Mouse (Mus musculus) stomach, embryonic 16.5 days (tissue): ENCODE results near the gene Polr2j. TPM values are rescaled to one million over a fixed set of nuclear protein-coding genes. Genes with fewer than 3 reads are reported as not detected.
A peak's percentile ranks its signal among the peaks of the same experiment; 100 is the strongest.
"Not testable (repeated sequence)": the region's sequence is repeated elsewhere in the genome, so short reads cannot be mapped to it uniquely, and the experiment has no call there.

Experiments
- ATAC-seq: fragments of 200-750 bp; cut with Nextera tagmentation; 2 replicates; pipeline ENCODE4 v1.8.0; 2017; ENCODE audit warnings: moderate number of reproducible peaks, moderate TSS enrichment; ENCODE audit not compliant: insufficient read depth, low FRiP score
- H3K27ac ChIP-seq: fragments of 300-500 bp; sonication (generic); 2 replicates; pipeline ENCODE4 v1.5.1; 2014; ENCODE audit warnings: low read length
- H3K27me3 ChIP-seq: fragments of 300-500 bp; sonication (generic); 2 replicates; pipeline ENCODE4 v1.6.1; 2014; ENCODE audit warnings: low read length, control low read depth, mixed read lengths; ENCODE audit not compliant: control insufficient read depth, insufficient read depth
- H3K36me3 ChIP-seq: fragments of 300-500 bp; sonication (generic); 2 replicates; pipeline ENCODE4 v1.6.1; 2014; ENCODE audit warnings: low read length; ENCODE audit not compliant: control insufficient read depth, insufficient read depth
- H3K4me1 ChIP-seq: fragments of 300-500 bp; sonication (generic); 2 replicates; pipeline ENCODE4 v1.6.1; 2014; ENCODE audit warnings: low read length, control low read depth, mixed read lengths; ENCODE audit not compliant: control insufficient read depth, insufficient read depth
- H3K4me2 ChIP-seq: fragments of 300-500 bp; sonication (generic); 2 replicates; pipeline ENCODE4 v1.6.1; 2014; ENCODE audit warnings: low read depth, low read length, mixed read lengths
- H3K4me3 ChIP-seq: fragments of 300-500 bp; sonication (generic); replicated peaks from 2 replicates; pipeline ENCODE4 v1.5.1; 2014; ENCODE audit warnings: mild to moderate bottlenecking, low read length
- H3K9ac ChIP-seq: fragments of 300-500 bp; sonication (generic); 2 replicates; pipeline ENCODE4 v1.6.1; 2014; ENCODE audit warnings: low read length
- H3K9me3 ChIP-seq: fragments of 300-500 bp; sonication (generic); replicated peaks from 2 replicates; pipeline ENCODE4 v1.6.1; 2016; ENCODE audit warnings: low read length, control low read depth; ENCODE audit not compliant: control insufficient read depth
- WGBS: fragments of 180-500 bp; shearing (Covaris S2); extraction: QIAGEN DNeasy Blood & Tissue Kit; methylation state at CpG from one replicate; pipeline ENCODE4 v1.1.7; 2014; 5-methylcytosine and 5-hydroxymethylcytosine counted together
- polyA plus RNA-seq: library from polyadenylated mRNA; unstranded; fragments of >200 nt; fragmentation: Nextera tagmentation; extraction: Ambion mirVana; gene quantifications from 2 replicates; pipeline ENCODE4 v1.2.1, GENCODE M21; 2015

The Polr2j gene
- polyA plus RNA-seq, 1 experiment from 2014 or later: 198 TPM

- Histone ChIP-seq H3K4me3 (no peak overlapping the region), H3K9me3 (no peaks in the 10 kb centered on the region), H3K4me1 (peaks cover 4% of the 10 kb centered on the region; the same call in 1 of the 2 replicates), H3K4me2 (no peak overlapping the region), H3K36me3 (no peaks in the 10 kb centered on the region), H3K27me3 (no peaks in the 10 kb centered on the region), H3K27ac (no peak overlapping the region), H3K9ac (no peak overlapping the region)
- WGBS: 85% methylated on average over 10 of the region's 10 CpGs
- no peak for ATAC-seq
These were observed 17.9 kb upstream of the Polr2j start for GRCm38 (mm10) chr5:136098536-136098935.

GRCm38 (mm10) chr5:136102099-136102820, 14.2 kb upstream of the Polr2j start:
- WGBS: 8% methylated on average over 41 of the region's 41 CpGs
- H3K36me3 ChIP-seq: no peaks in the 10 kb centered on the region
- H3K9me3 ChIP-seq: peaks cover 4% of the 10 kb centered on the region
- peak overlapping the region; percentile 58 for H3K4me2 ChIP-seq
- peak overlapping the region; percentile 56 for H3K9ac ChIP-seq
- H3K27ac ChIP-seq: no peak overlapping the region
- H3K4me1 ChIP-seq: peaks cover 4% of the 10 kb centered on the region; the same call in 1 of the 2 replicates
- peak overlapping the region; percentile 36 for H3K4me3 ChIP-seq
- no peaks in the 10 kb centered on the region for H3K27me3 ChIP-seq
- ATAC-seq: peak; percentile 85; the same call in 1 of the 2 replicates

GRCm38 (mm10) chr5:136104511-136104910, 11.9 kb upstream of the Polr2j start:
- 86% methylated on average over 5 of the region's 5 CpGs for WGBS
- H3K9me3 ChIP-seq: peaks cover 4% of the 10 kb centered on the region
- no peaks in the 10 kb centered on the region for H3K27me3 ChIP-seq
- no peak overlapping the region for H3K27ac ChIP-seq
- no peaks in the 10 kb centered on the region for H3K36me3 ChIP-seq
- peaks cover 4% of the 10 kb centered on the region; the same call in 1 of the 2 replicates for H3K4me1 ChIP-seq
- H3K9ac ChIP-seq: no peak overlapping the region
- no peak overlapping the region for H3K4me3 ChIP-seq
- no peak for ATAC-seq
- H3K4me2 ChIP-seq: no peak overlapping the region

GRCm38 (mm10) chr5:136108486-136108885, 7.9 kb upstream of the Polr2j start:
- no peak overlapping the region for H3K27ac ChIP-seq
- 51% methylated on average over 2 of the region's 2 CpGs for WGBS
- H3K36me3 ChIP-seq: no peaks in the 10 kb centered on the region
- H3K4me3 ChIP-seq: no peak overlapping the region
- no peaks in the 10 kb centered on the region for H3K4me1 ChIP-seq
- ATAC-seq: no peak
- no peak overlapping the region for H3K4me2 ChIP-seq
- no peaks in the 10 kb centered on the region for H3K27me3 ChIP-seq
- H3K9me3 ChIP-seq: peaks cover 4% of the 10 kb centered on the region
- no peak overlapping the region for H3K9ac ChIP-seq

GRCm38 (mm10) chr5:136109042-136109441, 7.4 kb upstream of the Polr2j start:
- no peaks in the 10 kb centered on the region for H3K4me1 ChIP-seq
- H3K27ac ChIP-seq: no peak overlapping the region
- H3K4me3 ChIP-seq: no peak overlapping the region
- H3K4me2 ChIP-seq: no peak overlapping the region
- ATAC-seq: no peak
- H3K36me3 ChIP-seq: no peaks in the 10 kb centered on the region
- 75% methylated on average over 3 of the region's 3 CpGs for WGBS
- no peak overlapping the region for H3K9ac ChIP-seq
- H3K27me3 ChIP-seq: no peaks in the 10 kb centered on the region
- H3K9me3 ChIP-seq: peaks cover 4% of the 10 kb centered on the region

GRCm38 (mm10) chr5:136113546-136113945, 2.9 kb upstream of the Polr2j start:
- not testable (repeated sequence) for H3K4me2 ChIP-seq, ATAC-seq, H3K27me3 ChIP-seq, H3K36me3 ChIP-seq, H3K27ac ChIP-seq, H3K9ac ChIP-seq, H3K4me3 ChIP-seq, H3K9me3 ChIP-seq
- WGBS: 47% methylated on average over 4 of the region's 4 CpGs
- peaks cover 11% of the 10 kb centered on the region for H3K4me1 ChIP-seq

- peaks cover 11% of the 10 kb centered on the region for H3K4me1 ChIP-seq
- H3K4me3 ChIP-seq: peak overlapping the region; percentile 81
- peak overlapping the region; percentile 54 for H3K27ac ChIP-seq
- H3K4me2 ChIP-seq: peak overlapping the region; percentile 81
- WGBS: 1% methylated on average over 22 of the region's 22 CpGs
- no peaks in the 10 kb centered on the region for H3K27me3 ChIP-seq
- peak overlapping the region; percentile 93 for H3K9ac ChIP-seq
- peaks cover 11% of the 10 kb centered on the region; the same call in 1 of the 2 replicates for H3K36me3 ChIP-seq
- peak; percentile 44; the same call in 1 of the 2 replicates for ATAC-seq
- H3K9me3 ChIP-seq: no peaks in the 10 kb centered on the region
These were observed 317 bp downstream of the Polr2j start for GRCm38 (mm10) chr5:136116784-136117112.

GRCm38 (mm10) chr5:136122165-136122564, 5.7 kb downstream of the Polr2j start:
- H3K4me2 ChIP-seq: no peak overlapping the region
- WGBS: 75% methylated on average over 10 of the region's 10 CpGs
- H3K9ac ChIP-seq: no peak overlapping the region
- H3K27ac ChIP-seq: peak overlapping the region; percentile 40; the same call in 1 of the 2 replicates
- H3K36me3 ChIP-seq: peaks cover 21% of the 10 kb centered on the region
- no peaks in the 10 kb centered on the region for H3K27me3 ChIP-seq
- no peak overlapping the region for H3K4me3 ChIP-seq
- ATAC-seq: peak; percentile 81; the same call in 1 of the 2 replicates
- no peaks in the 10 kb centered on the region for H3K9me3 ChIP-seq
- peaks cover 11% of the 10 kb centered on the region for H3K4me1 ChIP-seq

- Histone ChIP-seq H3K36me3 (0 out of 2 replicates have a peak, but pooled peaks cover 6% of the 10 kb centered on the region), H3K4me1 (peaks cover 18% of the 10 kb centered on the region), H3K4me3 (peak within 1 kb of the TSS; percentile 80), H3K27me3 (no peaks in the 10 kb centered on the region), H3K27ac (peak within 1 kb of the TSS; percentile 82), H3K4me2 (peak within 1 kb of the TSS; percentile 68), H3K9ac (peak within 1 kb of the TSS; percentile 92), H3K9me3 (no peaks in the 10 kb centered on the region)
- ATAC-seq: peak; percentile 93
- under 1% methylated on average over 60 of the region's 60 CpGs for WGBS
These were observed 19.3 kb downstream of the Polr2j start, which contains the start of the genes Lrwd1 and Alkbh4 for GRCm38 (mm10) chr5:136135571-136136291. Lrwd1 (minus strand) TSS chr5:136136074. Alkbh4 (plus strand) TSS chr5:136136146.
